Mouse (Mus musculus): ENCODE measurements around the gene Gemin4. TPM values are rescaled to one million over a fixed set of nuclear protein-coding genes. Genes with fewer than 3 reads are reported as not detected.

Gene Gemin4
- polyA plus RNA-seq, 1 experiment from 2014 or later = 36.7 TPM

- ATAC-seq (ENCODE audit: low FRiP score, low TSS enrichment) = no peak
- Histone ChIP-seq H3K9me3 (ENCODE audit: low read length) (no peaks in the 10 kb centered on the region), H3K4me1 (ENCODE audit: insufficient read depth, low read length) (no peaks in the 10 kb centered on the region), H3K4me3 (ENCODE audit: low read length) (no peak overlapping the region), H3K27me3 (ENCODE audit: insufficient read depth, low read length) (no peaks in the 10 kb centered on the region), H3K9ac (replicated peaks; ENCODE audit: low read length) (no peak overlapping the region), H3K4me2 (replicated peaks; ENCODE audit: low read depth, low read length) (no peak overlapping the region), H3K36me3 (ENCODE audit: insufficient read depth, low read length) (peaks cover 6% of the 10 kb centered on the region; the same call in 1 of the 2 replicates), H3K27ac (ENCODE audit: low read length) (no peak overlapping the region)
- 25% methylated on average over 5 of the region's 5 CpGs for WGBS
These were observed 50.2 kb downstream of the Gemin4 start for GRCm38 (mm10) chr11:76167079-76167765.

GRCm38 (mm10) chr11:76166657-76167056, 50.8 kb downstream of the Gemin4 start:
- peaks cover 5% of the 10 kb centered on the region; the same call in 1 of the 2 replicates for H3K36me3 ChIP-seq (ENCODE audit: insufficient read depth, low read length)
- H3K9ac ChIP-seq (replicated peaks; ENCODE audit: low read length) = no peak overlapping the region
- no peaks in the 10 kb centered on the region for H3K27me3 ChIP-seq (ENCODE audit: insufficient read depth, low read length)
- H3K4me1 ChIP-seq (ENCODE audit: insufficient read depth, low read length) = no peaks in the 10 kb centered on the region
- no peak overlapping the region for H3K4me2 ChIP-seq (replicated peaks; ENCODE audit: low read depth, low read length)
- H3K9me3 ChIP-seq (ENCODE audit: low read length) = no peaks in the 10 kb centered on the region
- no peak for ATAC-seq (ENCODE audit: low FRiP score, low TSS enrichment)
- no peak overlapping the region for H3K4me3 ChIP-seq (ENCODE audit: low read length)
- no peak overlapping the region for H3K27ac ChIP-seq (ENCODE audit: low read length)
- 91% methylated on average over 4 of the region's 4 CpGs for WGBS

Other genes with a start within 250 kb of the Gemin4 start
- 0.39 and 0.70 TPM in 2 replicates for gene 1700016K19Rik, start 217.8 kb downstream of the Gemin4 start, polyA plus RNA-seq (2015; fragmentation: Nextera tagmentation; extraction: Ambion mirVana)
- gene Rflnb, start 189.9 kb downstream of the Gemin4 start, polyA plus RNA-seq (2015; fragmentation: Nextera tagmentation; extraction: Ambion mirVana) = 29.6 and 31.9 TPM in 2 replicates
- gene Vps53, start 38.0 kb downstream of the Gemin4 start, polyA plus RNA-seq (2015; fragmentation: Nextera tagmentation; extraction: Ambion mirVana) = 46.2 and 46.9 TPM in 2 replicates
- gene Fam57a, start 38.0 kb downstream of the Gemin4 start, polyA plus RNA-seq (2015; fragmentation: Nextera tagmentation; extraction: Ambion mirVana) = 27.0 and 28.6 TPM in 2 replicates
- 1.2 and 1.7 TPM in 2 replicates for gene Dbil5, start 56 bp downstream of the Gemin4 start, polyA plus RNA-seq (2015; fragmentation: Nextera tagmentation; extraction: Ambion mirVana)
- gene Mrm3, start 26.1 kb upstream of the Gemin4 start, polyA plus RNA-seq (2015; fragmentation: Nextera tagmentation; extraction: Ambion mirVana) = 28.7 and 29.1 TPM in 2 replicates
- gene Glod4, start 26.1 kb upstream of the Gemin4 start, polyA plus RNA-seq (2015; fragmentation: Nextera tagmentation; extraction: Ambion mirVana) = 136 and 142 TPM in 2 replicates
- gene Nxn, start 181.5 kb upstream of the Gemin4 start, polyA plus RNA-seq (2015; fragmentation: Nextera tagmentation; extraction: Ambion mirVana) = 26.9 and 29.5 TPM in 2 replicates
- gene Timm22, start 189.3 kb upstream of the Gemin4 start, polyA plus RNA-seq (2015; fragmentation: Nextera tagmentation; extraction: Ambion mirVana) = 106 and 112 TPM in 2 replicates

Measured in kidney, embryonic 16.5 days (tissue).